Mouse (Mus musculus): ENCODE data around the gene Olfr1385.
"Not testable (repeated sequence)": the region's sequence is repeated elsewhere in the genome, so short reads cannot be mapped to it uniquely, and the experiment has no call there.

Gene Olfr1385

GRCm38 (mm10) chr11:49488770-49489169 is at the start of gene Olfr1385:
Gene Olfr1385, plus strand, starts transcription at chr11:49489070.
- not testable (repeated sequence) for DNase-seq (ENCODE audit: low spot score in 2 of 2)

GRCm38 (mm10) chr11:49455043-49455442 is 33.8 kb upstream of the Olfr1385 start, which contains the start of gene Olfr1387:
Gene Olfr1387, plus strand, starts transcription at chr11:49455343.
- DNase-seq (ENCODE audit: low spot score in 2 of 2), result no peak

GRCm38 (mm10) chr11:49464746-49465145 is 24.1 kb upstream of the Olfr1385 start, which contains the start of gene Olfr1386:
Gene Olfr1386, plus strand, starts transcription at chr11:49465046.
- DNase-seq (ENCODE audit: low spot score in 2 of 2), result not testable (repeated sequence)

GRCm38 (mm10) chr11:49485973-49486372 is 2.9 kb upstream of the Olfr1385 start:
- DNase-seq (ENCODE audit: low spot score in 2 of 2), result no peak

- no peak for DNase-seq (ENCODE audit: low spot score in 2 of 2)
Observed at GRCm38 (mm10) chr11:49518086-49518485, 29.2 kb downstream of the Olfr1385 start.

- no peak for DNase-seq (ENCODE audit: low spot score in 2 of 2)
Observed at GRCm38 (mm10) chr11:49519348-49519747, 30.5 kb downstream of the Olfr1385 start, which contains the start of gene Olfr1383. Gene Olfr1383, plus strand, starts transcription at chr11:49519648.

GRCm38 (mm10) chr11:49527947-49528346 is 39.1 kb downstream of the Olfr1385 start, which contains the start of gene Olfr1382:
Gene Olfr1382, plus strand, starts transcription at chr11:49528247.
- no peak for DNase-seq (ENCODE audit: low spot score in 2 of 2)

GRCm38 (mm10) chr11:49532761-49533160 is 43.9 kb downstream of the Olfr1385 start:
- no peak for DNase-seq (ENCODE audit: low spot score in 2 of 2)

- DNase-seq (ENCODE audit: low spot score in 2 of 2), result not testable (repeated sequence)
Observed at GRCm38 (mm10) chr11:49536631-49537030, 47.8 kb downstream of the Olfr1385 start.

GRCm38 (mm10) chr11:49543149-49543548 is 54.3 kb downstream of the Olfr1385 start, which contains the start of gene Olfr1381:
Gene Olfr1381, plus strand, starts transcription at chr11:49543449.
- not testable (repeated sequence) for DNase-seq (ENCODE audit: low spot score in 2 of 2)

Data from spleen, postnatal 10 days (tissue).